Mouse (Mus musculus) c-Kit-positive CD71-positive TER-119-negative erythroid progenitor cells, embryonic 14.5 days (primary cell): ENCODE measurements around the gene Atg4c.

ENCODE experiments used
- DNase-seq: peaks from one replicate; pipeline ENCODE4 v3.0.0-alpha.2; 2013; ENCODE audit warnings: low read depth

Atg4c gene

GRCm38 (mm10) chr4:99193810-99194582 lies at the start of gene Atg4c:
TSS of gene Atg4c (plus strand) at chr4:99193934.
- peak; percentile 65 for DNase-seq

- no peak for DNase-seq
Observed at GRCm38 (mm10) chr4:99151434-99151833, 42.3 kb upstream of the Atg4c start.

DNA sequence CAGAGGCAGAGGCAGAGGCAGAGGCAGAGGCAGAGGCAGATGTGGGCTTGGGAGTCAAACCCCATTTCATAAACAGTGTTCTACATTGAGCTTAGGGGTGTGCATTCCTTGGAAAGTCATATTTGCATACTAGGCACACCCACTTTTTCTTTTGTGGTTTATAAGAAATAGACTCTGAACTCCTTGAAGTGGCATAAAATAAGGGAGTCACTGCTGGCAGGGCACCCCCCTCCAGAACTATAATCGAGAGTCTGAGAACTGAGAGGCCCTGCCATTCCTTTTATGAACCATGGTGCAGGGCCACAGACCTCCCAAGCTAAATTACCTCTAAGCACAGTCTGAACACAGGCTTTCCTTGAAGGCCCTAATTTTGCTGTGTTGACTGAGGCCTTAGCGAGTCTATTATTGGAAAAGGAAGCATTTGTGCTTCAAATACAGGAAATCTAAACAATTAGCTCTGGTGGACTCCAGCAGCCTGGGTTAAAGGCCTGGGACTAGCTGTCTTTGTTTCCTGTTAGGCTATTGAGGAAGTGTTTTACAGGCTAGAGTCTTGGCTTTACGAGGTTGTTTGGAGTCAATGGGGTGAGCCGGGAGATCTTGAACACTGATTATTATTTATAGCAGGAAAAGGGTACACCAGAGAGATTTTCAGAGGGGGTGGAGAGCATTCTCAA lies 41.7 kb upstream of the Atg4c start:
- no peak for DNase-seq

DNA sequence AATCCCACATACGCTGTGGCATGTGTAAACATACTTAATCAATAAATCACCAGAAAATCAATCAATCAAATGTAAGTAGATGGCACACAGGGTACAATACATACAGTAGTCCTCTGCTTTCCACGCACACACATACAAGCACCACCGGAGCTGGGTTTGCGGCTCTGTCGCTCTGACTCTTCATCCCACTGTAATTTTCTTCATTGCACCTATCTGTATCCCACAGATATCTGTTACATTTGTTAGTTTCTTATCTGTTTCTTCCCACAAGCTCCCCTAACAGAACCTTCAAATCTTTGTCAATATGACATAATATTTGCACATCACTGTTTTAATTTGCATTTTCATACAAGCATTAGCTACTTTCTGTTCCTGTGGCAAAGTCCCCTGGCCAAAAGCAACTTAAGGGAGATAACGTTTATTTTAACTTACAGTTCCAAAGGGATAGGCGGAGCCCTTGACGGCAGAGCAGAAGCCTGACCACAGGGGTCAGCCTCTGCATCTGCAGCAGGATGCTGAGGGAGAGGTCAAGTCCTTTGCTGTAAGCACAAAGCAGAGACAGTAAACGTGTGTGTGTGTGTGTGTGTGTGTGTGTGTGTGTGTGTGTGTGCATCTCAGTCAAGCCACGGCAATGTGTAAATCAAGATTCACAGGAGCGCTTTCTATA lies 37.0 kb upstream of the Atg4c start:
- DNase-seq, result no peak

DNA sequence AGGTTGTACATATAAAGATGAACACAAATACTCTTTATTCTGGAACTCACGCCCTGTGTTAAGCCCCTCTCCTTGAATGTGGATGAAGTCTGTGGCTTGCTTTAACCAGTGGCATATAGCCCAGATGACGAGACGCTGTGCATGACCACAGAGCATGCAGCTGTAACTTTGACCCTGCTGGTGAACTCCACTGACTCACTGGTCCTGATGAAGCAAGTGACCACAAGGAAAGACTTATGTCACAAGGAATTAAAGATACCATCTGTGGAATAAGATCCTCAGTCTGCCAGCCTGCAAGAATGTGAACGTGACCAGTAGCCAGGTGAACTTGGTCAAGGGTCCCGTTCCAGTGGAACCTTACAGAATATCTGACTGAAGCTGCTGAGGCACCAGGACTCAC lies 35.2 kb upstream of the Atg4c start:
- DNase-seq, result no peak

DNA sequence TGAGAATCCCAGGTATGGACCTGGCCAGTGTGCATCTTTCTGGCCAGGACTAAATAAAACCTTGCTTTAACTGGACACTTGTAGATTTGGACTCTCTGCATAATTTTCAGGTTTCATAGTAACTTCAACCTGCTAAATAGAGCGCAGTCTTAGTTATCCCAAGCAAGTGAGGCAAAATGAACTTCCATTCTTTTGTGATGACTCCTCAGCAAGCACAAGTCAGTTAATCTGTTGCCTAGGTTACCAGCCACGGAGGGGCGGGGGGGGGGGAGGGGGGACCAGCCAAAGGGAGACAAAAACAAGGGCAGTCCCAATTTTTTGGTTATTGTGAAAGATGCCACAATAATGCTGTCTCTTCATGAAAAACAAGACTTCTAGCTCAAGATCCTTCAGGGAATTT lies 33.3 kb upstream of the Atg4c start:
- no peak for DNase-seq

GRCm38 (mm10) chr4:99160899-99161298 lies 32.8 kb upstream of the Atg4c start:
- DNase-seq, result no peak

DNA sequence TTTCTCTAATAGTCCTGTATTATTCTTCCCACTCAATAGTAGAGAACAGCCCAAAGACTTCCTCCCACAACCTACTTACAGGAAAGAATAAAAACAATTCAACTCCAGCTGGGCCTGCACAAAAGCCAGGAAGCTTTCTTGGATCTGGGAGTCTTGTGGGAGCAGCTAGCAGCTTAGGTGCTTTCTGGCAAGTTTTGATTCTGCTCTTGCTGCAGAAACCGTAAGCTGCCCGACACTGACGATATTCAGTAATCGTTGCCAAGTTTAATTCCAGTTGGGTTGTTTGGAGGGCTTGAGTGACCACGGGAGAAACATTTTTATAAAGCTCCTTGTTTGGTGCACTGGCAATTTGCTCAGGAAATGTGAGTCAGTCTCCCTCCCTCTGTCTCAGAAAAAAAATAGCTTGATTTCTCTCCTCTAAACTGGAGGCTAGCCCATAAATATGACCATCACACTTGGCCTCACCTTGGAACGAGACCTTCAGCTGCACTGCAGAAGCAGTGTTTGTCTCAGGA lies 32.2 kb upstream of the Atg4c start:
- DNase-seq, result no peak

DNA sequence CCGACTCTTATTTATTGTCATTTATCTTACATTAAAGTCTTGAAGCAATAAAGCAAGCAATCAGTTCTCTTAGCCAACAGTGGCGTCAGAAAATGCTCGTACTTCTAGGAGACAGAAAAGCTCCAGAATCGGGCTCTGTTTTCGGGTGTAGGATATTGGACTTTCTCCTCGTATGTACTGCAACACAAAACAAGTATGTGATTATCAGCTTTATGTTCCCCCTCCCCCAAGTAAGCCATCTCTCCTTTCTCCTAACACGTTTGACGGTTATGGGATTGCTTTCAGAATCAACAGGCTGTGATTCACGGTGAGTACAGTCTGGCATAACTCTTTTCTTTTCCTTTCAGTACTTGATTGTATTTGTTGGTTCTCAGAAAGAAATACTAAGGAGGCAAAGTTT lies 30.7 kb upstream of the Atg4c start:
- DNase-seq, result no peak

DNA sequence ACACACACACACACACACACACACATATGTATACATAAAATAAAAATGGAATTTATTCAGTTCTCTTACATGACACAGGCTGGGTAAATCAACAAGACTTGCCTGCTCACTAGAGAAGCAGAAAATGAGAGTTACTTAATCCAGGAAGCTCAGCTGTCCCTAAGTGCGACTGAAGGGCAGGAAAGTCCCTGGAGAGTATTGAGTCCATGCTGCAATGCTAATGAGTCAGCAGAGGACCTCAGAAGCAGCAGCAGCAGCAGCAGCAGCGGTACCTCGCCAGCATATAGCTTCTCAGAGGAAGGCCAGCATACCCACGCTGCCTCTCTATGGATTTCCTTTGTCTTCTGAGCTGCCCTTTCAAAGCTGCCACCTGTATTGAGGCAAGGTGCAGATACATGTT lies 30.2 kb upstream of the Atg4c start:
- no peak for DNase-seq

GRCm38 (mm10) chr4:99168869-99169268 lies 24.9 kb upstream of the Atg4c start:
- DNase-seq, result no peak

GRCm38 (mm10) chr4:99174265-99174664 lies 19.5 kb upstream of the Atg4c start:
- no peak for DNase-seq

DNA sequence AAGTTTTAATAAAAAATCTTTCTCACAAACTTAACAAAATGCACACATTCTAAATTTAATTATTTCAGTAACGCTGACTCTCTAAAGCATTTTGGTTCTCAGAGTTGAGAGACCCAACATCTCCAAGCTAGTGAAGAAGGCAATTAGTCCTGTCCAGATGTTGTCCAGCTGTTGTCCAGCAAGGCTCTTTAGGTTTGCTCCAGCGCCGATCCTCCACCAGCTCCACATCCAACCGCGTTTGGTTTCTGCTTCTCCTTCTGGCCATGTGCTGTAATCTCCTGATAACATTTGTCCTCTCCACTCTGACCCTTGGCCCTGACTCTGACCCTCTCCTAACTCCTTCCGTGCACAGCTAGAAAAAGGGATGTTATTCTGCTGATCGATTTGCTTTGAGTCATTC lies 16.9 kb upstream of the Atg4c start:
- no peak for DNase-seq

DNA sequence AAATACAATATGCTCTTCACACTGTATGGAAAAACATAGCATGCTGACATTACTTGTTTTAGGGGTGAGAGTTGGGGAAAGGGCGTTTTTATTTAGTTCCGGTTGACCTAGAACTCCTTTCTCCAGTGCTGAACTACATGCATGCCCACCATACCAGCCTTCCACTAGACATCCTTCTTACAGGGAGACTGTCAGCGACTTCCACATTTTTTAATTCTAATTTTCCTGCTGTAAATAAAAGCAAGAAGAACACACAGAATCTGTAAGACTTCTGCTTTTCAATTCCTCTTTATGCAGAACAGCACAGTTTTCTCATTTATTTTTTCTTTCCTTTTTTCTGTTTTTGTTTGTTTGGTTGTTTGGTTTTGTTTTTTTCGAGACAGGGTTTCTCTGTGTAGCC lies 16.5 kb upstream of the Atg4c start:
- DNase-seq, result no peak

DNA sequence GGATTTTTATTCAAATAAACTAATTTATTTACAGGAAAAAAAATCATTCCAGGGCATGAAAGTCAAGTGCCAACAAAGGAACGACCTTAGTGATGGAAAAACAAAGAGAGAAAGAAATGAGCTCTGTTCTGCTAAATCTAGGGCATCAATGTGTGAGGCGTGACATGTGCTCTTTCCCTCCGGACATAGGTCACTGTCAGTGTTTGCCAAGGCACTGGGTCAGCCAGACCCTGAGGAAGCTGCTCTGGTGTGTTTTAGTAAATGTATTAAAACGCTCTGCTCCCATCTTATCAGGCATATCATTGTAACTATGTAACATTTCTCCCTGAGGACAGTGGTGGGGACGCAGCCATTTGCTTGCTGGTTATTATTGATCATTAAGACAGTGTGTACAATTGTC lies 14.9 kb upstream of the Atg4c start:
- no peak for DNase-seq

GRCm38 (mm10) chr4:99179446-99180120 lies 14.2 kb upstream of the Atg4c start:
- DNase-seq, result no peak

GRCm38 (mm10) chr4:99180921-99181320 lies 12.8 kb upstream of the Atg4c start:
- DNase-seq, result no peak

GRCm38 (mm10) chr4:99181739-99182419 lies 11.9 kb upstream of the Atg4c start:
- DNase-seq, result no peak

- no peak for DNase-seq
Observed at GRCm38 (mm10) chr4:99182660-99183431, 10.9 kb upstream of the Atg4c start.

DNA sequence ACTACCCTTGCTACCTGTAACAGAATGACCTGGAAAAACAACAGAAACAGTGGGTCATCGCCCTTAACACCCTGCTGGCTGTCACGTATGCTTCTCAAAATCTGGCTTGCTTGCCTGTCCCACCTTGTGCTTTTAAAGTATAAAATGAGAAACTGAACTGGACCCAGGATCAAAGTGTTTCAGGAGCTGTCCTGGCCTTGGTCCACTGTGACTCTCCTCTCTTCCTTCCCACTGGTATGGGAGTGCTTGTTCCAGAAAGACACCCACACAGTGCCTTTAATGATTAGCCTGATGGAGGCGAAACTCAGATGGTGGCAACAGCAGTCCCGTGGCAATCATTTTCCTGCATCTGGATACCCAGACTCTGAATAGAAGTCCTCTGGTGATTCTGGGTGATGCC lies 9.1 kb upstream of the Atg4c start:
- DNase-seq, result no peak

DNA sequence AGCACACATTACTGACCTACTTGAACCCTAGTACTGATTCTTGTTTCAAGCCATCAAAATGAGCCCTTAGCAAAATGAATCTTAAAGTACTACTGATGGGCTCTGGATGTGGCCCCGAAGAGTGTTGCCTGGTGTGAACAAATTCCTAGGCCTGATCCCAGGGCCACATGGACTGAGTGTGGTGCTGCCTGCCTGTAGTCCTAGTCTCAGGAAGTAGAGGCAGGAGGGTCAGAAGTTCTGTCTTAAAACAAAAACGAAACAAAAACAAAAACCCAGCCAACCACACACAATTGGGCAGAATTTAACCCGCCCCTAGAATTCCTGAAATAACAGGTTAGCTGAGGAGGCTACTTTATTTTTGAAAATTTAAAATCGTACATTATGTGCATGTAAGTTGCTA lies 8.4 kb upstream of the Atg4c start:
- no peak for DNase-seq
